Mouse (Mus musculus) c-Kit-negative CD71-positive TER-119-positive erythroid progenitor cells, embryonic 14.5 days (primary cell): Measurements from ENCODE around the gene Mfsd4a.

ENCODE experiments used
- DNase-seq: peaks from one replicate; pipeline ENCODE4 v3.0.0-alpha.2; 2013; ENCODE audit warnings: low read depth, low spot score

Gene Mfsd4a

GRCm38 (mm10) chr1:132065475-132066172 lies 2.2 kb downstream of the Mfsd4a start:
- no peak for DNase-seq

GRCm38 (mm10) chr1:132065001-132065400 lies 2.9 kb downstream of the Mfsd4a start:
- DNase-seq: no peak

DNA sequence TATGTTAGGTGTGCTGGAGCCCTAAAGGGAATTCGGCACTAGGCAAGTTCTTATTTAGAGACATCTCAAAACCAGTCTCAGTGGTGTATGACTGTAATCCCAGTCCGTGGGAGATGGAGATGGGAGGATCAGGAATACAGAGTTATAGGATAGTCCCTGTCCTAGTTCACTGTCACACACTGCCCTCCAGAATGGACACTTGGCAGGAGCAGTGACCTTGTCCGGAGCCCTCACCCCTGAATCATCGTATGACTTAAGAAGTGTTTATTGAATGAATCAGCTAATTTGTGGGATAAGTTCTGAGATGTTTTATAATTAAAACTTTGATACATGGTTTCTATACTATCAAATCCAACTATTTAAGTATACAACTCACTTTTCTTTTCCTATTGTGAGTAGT lies 4.8 kb downstream of the Mfsd4a start:
- DNase-seq: no peak

GRCm38 (mm10) chr1:132061750-132062541 lies 5.9 kb downstream of the Mfsd4a start:
- no peak for DNase-seq

- DNase-seq: no peak
Observed at GRCm38 (mm10) chr1:132060036-132060769, 7.7 kb downstream of the Mfsd4a start.

GRCm38 (mm10) chr1:132058558-132058957 lies 9.3 kb downstream of the Mfsd4a start:
- no peak for DNase-seq

DNA sequence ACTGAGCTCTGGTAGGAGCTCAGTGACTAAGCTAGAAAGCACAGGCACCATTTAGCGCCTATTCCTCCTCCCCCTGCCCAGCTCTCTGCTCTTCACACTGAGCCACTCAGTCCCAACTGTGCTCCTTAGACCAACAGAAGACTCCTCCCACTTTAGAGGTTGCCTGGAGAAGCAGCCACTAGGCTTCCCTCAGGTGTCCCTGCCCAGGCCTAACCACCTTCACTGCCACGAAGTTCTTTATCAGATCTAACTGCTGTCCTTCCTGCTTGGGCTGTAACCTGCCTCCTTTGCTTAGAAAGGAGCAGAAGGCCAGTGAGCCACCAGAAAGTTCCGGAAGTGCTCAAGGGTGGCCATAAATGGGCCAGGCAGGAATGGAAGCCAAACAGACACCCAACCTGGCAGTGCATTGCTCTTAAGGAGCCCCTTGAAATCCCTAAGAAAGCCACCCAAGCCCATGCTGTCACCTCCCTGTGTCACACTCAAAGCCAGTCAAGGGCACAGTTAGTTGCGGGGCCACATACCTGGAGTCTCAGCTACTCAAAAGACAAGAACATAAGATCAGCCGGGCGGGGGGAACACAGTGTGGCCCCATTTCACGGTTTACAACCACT lies 12.7 kb downstream of the Mfsd4a start:
- no peak for DNase-seq

- DNase-seq: no peak
Observed at GRCm38 (mm10) chr1:132054387-132054786, 13.5 kb downstream of the Mfsd4a start.

DNA sequence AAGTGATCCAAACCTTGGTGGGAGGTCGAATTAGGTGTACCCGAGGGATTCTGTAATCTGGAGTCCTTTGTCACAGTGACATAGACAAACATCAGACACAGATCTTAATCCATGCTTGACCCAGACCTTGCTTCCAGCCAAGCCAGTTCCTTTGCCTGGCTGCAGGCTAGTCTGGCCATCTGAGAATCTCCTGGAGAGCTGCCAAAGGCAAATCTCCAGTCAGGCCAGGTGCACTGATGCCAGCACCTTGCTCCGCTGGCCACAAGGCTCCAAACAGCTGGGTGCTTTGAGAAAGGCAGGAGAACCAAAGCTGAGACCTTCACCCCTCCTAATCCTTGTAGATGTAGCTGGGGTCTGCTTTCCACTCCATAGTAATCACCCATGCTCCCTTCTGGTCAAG lies 16.1 kb downstream of the Mfsd4a start:
- DNase-seq: no peak

DNA sequence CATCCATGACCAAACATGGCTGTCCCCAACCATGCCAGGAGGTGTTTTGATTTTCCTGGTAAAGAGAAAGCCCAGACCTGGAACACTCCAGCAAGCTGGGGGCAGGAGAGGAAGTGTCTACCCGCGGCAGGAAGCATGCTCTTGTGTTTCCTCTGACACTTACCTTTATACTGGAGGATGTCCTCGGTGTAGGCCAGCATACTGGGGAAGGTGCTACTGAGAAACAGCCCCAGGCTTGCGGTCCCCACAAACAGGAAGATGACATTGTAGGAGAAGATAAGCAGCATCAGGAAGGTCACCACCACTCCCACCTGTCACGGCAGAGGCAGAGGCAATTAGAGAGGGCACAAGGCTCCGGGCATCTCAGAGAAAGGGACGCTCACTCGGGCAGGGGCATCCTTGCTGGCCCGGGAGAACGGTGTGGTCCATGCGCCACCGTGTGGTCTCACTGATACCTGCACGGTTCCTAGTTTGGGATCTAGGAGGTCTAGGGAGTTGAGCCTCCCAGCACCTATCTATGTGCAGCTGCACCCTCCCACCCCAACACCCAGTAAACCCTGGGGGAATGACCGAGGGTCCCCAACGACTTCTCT lies 21.6 kb downstream of the Mfsd4a start:
- peak; percentile 49 for DNase-seq

GRCm38 (mm10) chr1:132043759-132044158 lies 24.1 kb downstream of the Mfsd4a start:
- no peak for DNase-seq

DNA sequence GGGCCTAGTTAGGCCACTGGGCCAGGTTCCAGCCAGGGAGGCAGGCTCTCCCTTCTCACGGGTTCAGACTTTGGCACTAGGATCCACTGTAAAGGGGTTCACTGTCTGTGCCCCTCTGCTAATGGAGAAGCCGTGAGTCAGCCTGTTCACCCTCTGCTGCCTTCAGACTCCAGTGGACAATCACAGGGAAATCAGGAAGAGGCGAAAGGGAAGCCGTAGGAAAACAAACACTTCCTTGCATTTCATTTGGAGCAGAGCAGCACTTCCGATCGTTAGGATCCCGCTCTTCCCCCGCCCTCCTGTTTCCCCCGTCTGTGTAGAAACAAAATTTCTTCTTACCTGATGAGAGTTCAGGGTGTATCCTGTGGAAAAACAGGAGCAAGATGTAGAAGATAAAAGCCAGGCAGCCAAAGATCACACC lies 27.7 kb downstream of the Mfsd4a start:
- DNase-seq: no peak

DNA sequence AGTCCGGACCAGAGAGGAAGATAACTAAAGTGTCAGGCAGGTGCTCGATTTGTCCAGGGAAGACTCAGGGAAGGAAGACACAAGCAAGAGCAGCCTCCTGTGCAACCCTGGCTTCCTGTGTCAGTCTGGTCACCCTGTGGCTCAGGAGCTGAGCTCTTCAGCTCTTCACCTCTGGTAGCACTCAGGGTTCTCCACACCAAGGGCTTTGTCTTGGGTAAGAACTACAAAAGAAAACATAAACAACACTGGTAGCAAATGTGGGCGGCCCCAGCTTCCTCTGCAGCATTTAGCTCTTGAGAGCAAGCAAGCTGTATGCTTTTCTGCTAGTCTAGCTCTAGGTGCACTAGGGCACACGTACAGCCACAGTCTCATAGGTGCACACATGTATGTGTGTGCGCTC lies 29.1 kb downstream of the Mfsd4a start:
- DNase-seq: no peak

GRCm38 (mm10) chr1:132037746-132038145 lies 30.1 kb downstream of the Mfsd4a start:
- no peak for DNase-seq

DNA sequence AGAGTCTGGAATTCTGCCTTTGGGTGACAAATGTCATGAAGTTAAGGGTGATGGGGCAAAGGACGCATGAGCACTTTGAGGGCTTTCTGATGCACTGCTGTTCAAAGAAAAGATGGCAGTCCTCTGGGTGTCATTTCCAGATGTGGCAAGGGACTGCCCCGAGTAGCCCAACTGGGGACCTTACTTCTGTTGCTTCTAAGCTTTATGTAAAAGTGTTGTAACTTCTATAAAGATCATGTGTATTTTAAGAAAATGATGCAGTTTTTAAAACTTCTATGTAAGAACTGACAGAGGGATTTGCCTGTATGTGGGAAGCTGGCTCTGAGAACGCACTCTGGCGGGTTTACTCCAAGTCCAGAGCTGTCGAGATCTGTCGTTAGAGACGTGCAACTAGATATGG lies 35.7 kb downstream of the Mfsd4a start:
- DNase-seq: no peak

- DNase-seq: no peak
Observed at GRCm38 (mm10) chr1:132030574-132030973, 37.3 kb downstream of the Mfsd4a start.

GRCm38 (mm10) chr1:132028413-132028812 lies 39.4 kb downstream of the Mfsd4a start:
- no peak for DNase-seq

GRCm38 (mm10) chr1:132027978-132028377 lies 39.9 kb downstream of the Mfsd4a start:
- DNase-seq: no peak

GRCm38 (mm10) chr1:132026925-132027646 lies 40.8 kb downstream of the Mfsd4a start:
- DNase-seq: peak; percentile 74

GRCm38 (mm10) chr1:132022107-132022506 lies 45.8 kb downstream of the Mfsd4a start:
- DNase-seq: no peak

GRCm38 (mm10) chr1:132019876-132020275 lies 48.0 kb downstream of the Mfsd4a start:
- DNase-seq: no peak
